Mouse (Mus musculus) right cerebral cortex, adult 18-20 months (tissue): ENCODE data around the gene Inafm2.

Experiments
- DNase-seq: peaks from one replicate; pipeline ENCODE4 v3.0.0; 2022; ENCODE audit warnings: mixed read lengths

The Inafm2 gene

GRCm38 (mm10) chr2:118726873-118727272 is 18.7 kb upstream of the Inafm2 start:
- no peak for DNase-seq

- no peak for DNase-seq
These were observed 17.6 kb upstream of the Inafm2 start for GRCm38 (mm10) chr2:118727911-118728310.

GRCm38 (mm10) chr2:118728337-118728736 is 17.2 kb upstream of the Inafm2 start, which contains the start of gene Plcb2:
Gene Plcb2 (minus strand): TSS chr2:118728438.
- no peak for DNase-seq

- no peak for DNase-seq
These were observed 16.4 kb upstream of the Inafm2 start for GRCm38 (mm10) chr2:118729194-118729593.

GRCm38 (mm10) chr2:118729816-118730621 is 15.5 kb upstream of the Inafm2 start:
- no peak for DNase-seq

- peak; percentile 80 for DNase-seq
These were observed 15.0 kb upstream of the Inafm2 start for GRCm38 (mm10) chr2:118730622-118730915.

- DNase-seq: no peak
These were observed 13.6 kb upstream of the Inafm2 start for GRCm38 (mm10) chr2:118731981-118732380.

GRCm38 (mm10) chr2:118733341-118733740 is 12.2 kb upstream of the Inafm2 start:
- peak; percentile 56 for DNase-seq

GRCm38 (mm10) chr2:118740341-118740740 is 5.2 kb upstream of the Inafm2 start:
- DNase-seq: no peak

- DNase-seq: no peak
These were observed 4.4 kb upstream of the Inafm2 start for GRCm38 (mm10) chr2:118741183-118741582.

GRCm38 (mm10) chr2:118743261-118743943 is 2.2 kb upstream of the Inafm2 start:
- DNase-seq: no peak

GRCm38 (mm10) chr2:118744621-118745020 is 937 bp upstream of the Inafm2 start:
- no peak for DNase-seq

- no peak for DNase-seq
These were observed 650 bp downstream of the Inafm2 start for GRCm38 (mm10) chr2:118745915-118746901.

GRCm38 (mm10) chr2:118747301-118747960 is 1.9 kb downstream of the Inafm2 start:
- no peak for DNase-seq

GRCm38 (mm10) chr2:118749341-118749884 is 3.9 kb downstream of the Inafm2 start:
- no peak for DNase-seq

- DNase-seq: no peak
These were observed 4.9 kb downstream of the Inafm2 start for GRCm38 (mm10) chr2:118750476-118750875.

GRCm38 (mm10) chr2:118751896-118752791 is 6.6 kb downstream of the Inafm2 start:
- DNase-seq: no peak

GRCm38 (mm10) chr2:118752792-118753108 is 7.2 kb downstream of the Inafm2 start:
- DNase-seq: no peak

- DNase-seq: no peak
These were observed 8.6 kb downstream of the Inafm2 start for GRCm38 (mm10) chr2:118754143-118754542.

- DNase-seq: no peak
These were observed 9.8 kb downstream of the Inafm2 start for GRCm38 (mm10) chr2:118755407-118755806.

- peak; percentile 47 for DNase-seq
These were observed 10.5 kb downstream of the Inafm2 start for GRCm38 (mm10) chr2:118756103-118756502.
